Mouse (Mus musculus): ENCODE results near the gene Sf3b4. TPM values are rescaled to one million over a fixed set of nuclear protein-coding genes. Genes with fewer than 3 reads are reported as not detected.
A peak's percentile ranks its signal among the peaks of the same experiment; 100 is the strongest.

The Sf3b4 gene
- polyA plus RNA-seq, 1 experiment from 2014 or later: 41.1 TPM

- peak overlapping the region; percentile 38 for H3K9ac ChIP-seq (replicated peaks)
- peaks cover 19% of the 10 kb centered on the region for H3K4me1 ChIP-seq (ENCODE audit: insufficient read depth)
- TF ChIP-seq CTCF (IDR thresholded peaks at IDR 0.05; ENCODE audit: low read depth): no peak
- no peak for TF ChIP-seq EP300 (IDR thresholded peaks at IDR 0.05; ENCODE audit: low read depth)
- peaks cover 21% of the 10 kb centered on the region; the same call in 1 of the 2 replicates for H3K27me3 ChIP-seq (ENCODE audit: insufficient read depth, low read length)
- no peaks in the 10 kb centered on the region for H3K36me3 ChIP-seq (replicated peaks; ENCODE audit: insufficient read depth, low read length)
- no peaks in the 10 kb centered on the region for H3K9me3 ChIP-seq (ENCODE audit: low read length)
- 3% methylated on average over 12 of the region's 12 CpGs for WGBS (ENCODE audit: insufficient replicate concordance)
- peak overlapping the region; percentile 48 for H3K4me3 ChIP-seq (ENCODE audit: low read depth, low read length)
- H3K4me2 ChIP-seq (ENCODE audit: low read depth, low read length): peak overlapping the region; percentile 82
- DNase-seq (peak; percentile 57), ATAC-seq (peak; percentile 61)
- peak overlapping the region; percentile 77 for H3K27ac ChIP-seq (ENCODE audit: low read depth)
Observed at GRCm38 (mm10) chr3:96160803-96161516, 11.2 kb upstream of the Sf3b4 start.

DNA sequence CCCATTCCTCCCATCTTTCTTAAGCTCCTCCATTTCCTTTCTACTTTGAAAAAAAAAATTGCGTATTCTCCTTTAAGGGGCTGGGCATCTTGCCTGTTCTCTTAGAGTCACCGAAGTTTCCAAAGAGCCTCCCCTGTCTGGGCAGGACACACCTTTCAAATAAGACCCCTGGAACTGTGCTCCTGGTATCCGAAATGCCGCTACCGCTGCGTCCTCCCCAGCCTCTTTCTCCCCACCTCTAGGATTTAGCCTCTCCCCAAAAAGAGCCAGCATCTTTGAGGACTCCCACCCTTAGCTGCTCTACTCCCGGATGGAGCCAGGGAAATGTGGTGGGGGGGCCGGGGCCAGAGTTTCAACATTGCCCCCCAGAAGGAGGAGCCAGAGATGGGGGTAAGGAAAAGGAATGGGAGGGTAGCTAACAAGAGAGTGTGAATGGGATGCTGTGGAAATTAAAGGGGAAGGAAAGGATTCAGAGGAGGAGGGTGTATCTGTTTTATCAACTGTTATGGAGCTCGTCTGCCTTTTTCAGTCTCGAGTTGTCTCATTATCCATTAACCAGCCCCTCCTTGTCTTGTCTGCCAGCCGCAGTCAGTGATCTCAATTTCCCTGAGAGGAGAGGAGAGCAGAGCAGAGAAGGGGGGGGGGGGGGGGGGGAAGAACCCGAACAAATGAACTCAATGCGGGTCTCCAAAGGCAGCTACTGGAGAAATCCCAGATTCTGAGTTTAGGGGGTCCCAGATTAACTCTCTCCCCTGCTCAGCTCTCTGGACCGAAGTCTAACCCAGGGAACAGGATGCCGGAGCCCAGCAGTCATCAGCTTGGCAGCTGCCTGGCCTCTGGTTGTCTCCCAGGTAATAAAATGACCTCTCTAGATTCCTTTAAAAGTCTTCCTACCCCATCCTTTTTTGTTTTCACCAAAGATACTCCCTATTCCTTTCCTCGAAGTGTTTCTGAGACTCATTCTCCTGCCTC is 10.0 kb upstream of the Sf3b4 start, which contains the start of gene Mtmr11:
Gene Mtmr11, plus strand, starts transcription at position 136 of the 972 bp plus-strand sequence.
- WGBS (ENCODE audit: insufficient replicate concordance): 11% methylated on average over 16 of the region's 16 CpGs

GRCm38 (mm10) chr3:96163040-96163439 is 9.1 kb upstream of the Sf3b4 start:
- Histone ChIP-seq H3K4me1 (ENCODE audit: insufficient read depth) (peaks cover 23% of the 10 kb centered on the region), H3K27ac (ENCODE audit: low read depth) (no peak overlapping the region), H3K4me2 (ENCODE audit: low read depth, low read length) (peak overlapping the region; percentile 82), H3K9me3 (ENCODE audit: low read length) (no peaks in the 10 kb centered on the region), H3K36me3 (replicated peaks; ENCODE audit: insufficient read depth, low read length) (no peaks in the 10 kb centered on the region), H3K27me3 (ENCODE audit: insufficient read depth, low read length) (peaks cover 21% of the 10 kb centered on the region; the same call in 1 of the 2 replicates), H3K9ac (replicated peaks) (peak overlapping the region; percentile 44; the same call in 1 of the 2 replicates), H3K4me3 (ENCODE audit: low read depth, low read length) (peak overlapping the region; percentile 48; the same call in 1 of the 2 replicates)
- DNase-seq: no peak
- TF ChIP-seq CTCF (IDR thresholded peaks at IDR 0.05; ENCODE audit: low read depth): no peak
- no peak for TF ChIP-seq EP300 (IDR thresholded peaks at IDR 0.05; ENCODE audit: low read depth)
- ATAC-seq: no peak
- WGBS (ENCODE audit: insufficient replicate concordance): 83% methylated on average over 6 of the region's 6 CpGs

More for the DNA sequence above, 10.0 kb upstream of the Sf3b4 start, which contains the start of gene Mtmr11:
- H3K4me2 ChIP-seq (ENCODE audit: low read depth, low read length): peak within 1 kb of the TSS; percentile 82
- H3K27ac ChIP-seq (ENCODE audit: low read depth): peak within 1 kb of the TSS; percentile 77
- H3K36me3 ChIP-seq (replicated peaks; ENCODE audit: insufficient read depth, low read length): no peaks in the 10 kb centered on the region
- TF ChIP-seq CTCF (IDR thresholded peaks at IDR 0.05; ENCODE audit: low read depth) (no peak), EP300 (IDR thresholded peaks at IDR 0.05; ENCODE audit: low read depth) (no peak)
- peaks cover 21% of the 10 kb centered on the region; the same call in 1 of the 2 replicates for H3K27me3 ChIP-seq (ENCODE audit: insufficient read depth, low read length)
- H3K4me3 ChIP-seq (ENCODE audit: low read depth, low read length): peak within 1 kb of the TSS; percentile 48
- H3K9ac ChIP-seq (replicated peaks): peak within 1 kb of the TSS; percentile 46; the same call in 1 of the 2 replicates
- ATAC-seq (no peak), DNase-seq (no peak)
- peaks cover 19% of the 10 kb centered on the region for H3K4me1 ChIP-seq (ENCODE audit: insufficient read depth)
- H3K9me3 ChIP-seq (ENCODE audit: low read length): no peaks in the 10 kb centered on the region

DNA sequence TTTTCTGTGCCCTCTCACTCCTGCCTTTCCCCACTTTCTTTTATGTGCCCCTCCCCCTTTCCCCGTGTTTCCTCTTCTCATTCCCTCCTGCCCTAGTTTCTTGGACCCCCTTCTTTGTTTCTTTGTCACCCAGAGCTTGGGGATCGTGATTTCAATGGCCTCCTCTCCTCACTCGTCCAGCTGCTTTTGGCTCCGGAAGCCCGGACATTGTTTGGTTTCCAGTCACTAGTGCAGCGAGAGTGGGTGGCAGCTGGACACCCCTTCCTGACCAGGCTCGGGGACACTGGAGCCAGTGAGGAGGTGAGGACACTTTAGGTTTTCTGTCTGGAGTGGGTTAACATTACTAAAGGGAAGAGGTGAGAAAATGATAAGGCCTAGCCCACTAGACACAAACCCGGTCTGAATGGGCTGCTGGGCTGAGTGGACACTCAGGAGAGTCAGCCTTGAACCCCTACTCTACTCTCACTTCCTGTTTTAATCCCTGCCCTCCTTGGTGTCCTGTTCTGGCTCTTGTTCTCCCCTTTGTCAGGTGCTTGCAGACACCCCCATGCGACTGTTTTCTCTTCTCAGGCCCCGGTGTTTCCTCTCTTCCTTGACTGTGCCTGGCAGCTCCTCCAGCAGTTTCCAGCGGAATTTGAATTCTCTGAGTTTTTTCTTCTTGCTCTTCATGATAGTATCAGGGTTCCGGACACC is 3.5 kb upstream of the Sf3b4 start:
- no peak overlapping the region for H3K4me2 ChIP-seq (ENCODE audit: low read depth, low read length)
- no peaks in the 10 kb centered on the region for H3K27me3 ChIP-seq (ENCODE audit: insufficient read depth, low read length)
- 0 out of 2 replicates have a peak, but pooled peaks cover 4% of the 10 kb centered on the region for H3K36me3 ChIP-seq (replicated peaks; ENCODE audit: insufficient read depth, low read length)
- H3K4me1 ChIP-seq (ENCODE audit: insufficient read depth): peaks cover 27% of the 10 kb centered on the region
- no peaks in the 10 kb centered on the region for H3K9me3 ChIP-seq (ENCODE audit: low read length)
- H3K9ac ChIP-seq (replicated peaks): no peak overlapping the region
- 67% methylated on average over 12 of the region's 12 CpGs for WGBS (ENCODE audit: insufficient replicate concordance)
- H3K4me3 ChIP-seq (ENCODE audit: low read depth, low read length): no peak overlapping the region
- no peak for DNase-seq
- TF ChIP-seq EP300 (IDR thresholded peaks at IDR 0.05; ENCODE audit: low read depth): no peak
- TF ChIP-seq CTCF (IDR thresholded peaks at IDR 0.05; ENCODE audit: low read depth): no peak
- no peak overlapping the region for H3K27ac ChIP-seq (ENCODE audit: low read depth)
- no peak for ATAC-seq

- H3K4me1 ChIP-seq (ENCODE audit: insufficient read depth): peaks cover 32% of the 10 kb centered on the region
- ATAC-seq: no peak
- WGBS (ENCODE audit: insufficient replicate concordance): 80% methylated on average over 4 of the region's 4 CpGs
- TF ChIP-seq CTCF (IDR thresholded peaks at IDR 0.05; ENCODE audit: low read depth): no peak
- no peak for TF ChIP-seq EP300 (IDR thresholded peaks at IDR 0.05; ENCODE audit: low read depth)
- no peak overlapping the region for H3K9ac ChIP-seq (replicated peaks)
- H3K4me3 ChIP-seq (ENCODE audit: low read depth, low read length): no peak overlapping the region
- H3K27ac ChIP-seq (ENCODE audit: low read depth): peak overlapping the region; percentile 93
- H3K9me3 ChIP-seq (ENCODE audit: low read length): no peaks in the 10 kb centered on the region
- no peaks in the 10 kb centered on the region for H3K27me3 ChIP-seq (ENCODE audit: insufficient read depth, low read length)
- H3K4me2 ChIP-seq (ENCODE audit: low read depth, low read length): no peak overlapping the region; the same call in 1 of the 2 replicates
- H3K36me3 ChIP-seq (replicated peaks; ENCODE audit: insufficient read depth, low read length): peaks cover 16% of the 10 kb centered on the region
- no peak for DNase-seq
Observed at GRCm38 (mm10) chr3:96170276-96170675, 1.9 kb upstream of the Sf3b4 start.
